Mouse (Mus musculus) embryonic fibroblast, embryonic 13.5 days (primary cell): ENCODE measurements around the gene Mt1. TPM values are rescaled to one million over a fixed set of nuclear protein-coding genes. Genes with fewer than 3 reads are reported as not detected.

ENCODE experiments used
- H3K27ac ChIP-seq: 2 replicates; pipeline ENCODE4 v1.5.1; 2012; ENCODE audit warnings: low read length, control low read depth, inconsistent platforms; ENCODE audit not compliant: insufficient read depth
- H3K4me1 ChIP-seq: 2 replicates; pipeline ENCODE4 v1.6.1; 2011; ENCODE audit warnings: low read length; ENCODE audit not compliant: control insufficient read depth, insufficient read depth
- H3K4me3 ChIP-seq: 2 replicates; pipeline ENCODE4 v1.5.1; 2011; ENCODE audit warnings: mild to moderate bottlenecking, control low read depth, low read length; ENCODE audit not compliant: insufficient read depth
- CTCF ChIP-seq: IDR thresholded peaks from 2 replicates; pipeline ENCODE4 v1.5.1; 2011; ENCODE audit warnings: mild to moderate bottlenecking, control low read depth, low read length, moderate library complexity, borderline replicate concordance; ENCODE audit not compliant: insufficient read depth
- POLR2A ChIP-seq: IDR thresholded peaks from 2 replicates; pipeline ENCODE4 v1.6.1; 2011; ENCODE audit warnings: low read depth, mild to moderate bottlenecking, control low read depth, low read length, moderate library complexity
- polyA plus RNA-seq: library from polyadenylated mRNA; stranded (reverse); fragments of >200 nt; gene quantifications from 2 replicates; pipeline ENCODE4 v1.2.4, GENCODE M21; 2011; ENCODE audit warnings: low read depth; ENCODE audit not compliant: missing spikeins, insufficient read length

Gene Mt1
- polyA plus RNA-seq, 1 experiment = 525 TPM

DNA sequence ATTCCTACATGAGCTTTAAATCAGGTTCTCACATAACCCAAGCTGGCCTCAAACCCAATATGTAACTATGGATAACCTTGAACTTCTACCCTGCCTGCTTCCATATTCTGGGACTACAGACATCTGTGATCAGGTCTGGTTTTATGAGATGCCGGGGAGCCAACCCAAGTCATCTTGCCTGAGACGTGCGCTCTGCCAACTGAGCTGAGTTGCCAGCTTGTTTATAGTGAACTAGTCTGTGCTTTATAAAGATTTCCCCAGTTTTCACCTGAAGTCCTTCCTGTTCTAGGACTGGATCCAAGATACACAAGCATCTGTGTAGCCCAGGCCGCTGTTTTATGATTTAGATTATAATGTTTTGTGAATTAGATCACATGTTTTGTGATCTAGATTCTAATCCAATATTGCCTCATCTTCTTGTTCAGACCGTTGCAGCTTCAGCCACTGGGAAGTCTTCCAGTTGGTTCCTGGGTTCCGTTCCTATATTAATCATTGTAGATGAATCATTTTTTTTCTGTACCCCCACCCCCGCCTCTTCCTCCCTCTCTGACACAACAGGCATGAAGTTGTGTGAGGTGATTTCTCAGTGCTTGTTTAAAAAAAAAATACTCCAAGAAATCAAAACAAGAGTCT lies 15.8 kb downstream of the Mt1 start:
- peak overlapping the region; percentile 15 for H3K27ac ChIP-seq
- peaks cover 4% of the 10 kb centered on the region; the same call in 1 of the 2 replicates for H3K4me1 ChIP-seq
- no peak overlapping the region for H3K4me3 ChIP-seq
- TF ChIP-seq POLR2A (no peak), CTCF (no peak)

- TF ChIP-seq CTCF = no peak
- no peak for TF ChIP-seq POLR2A
- no peak overlapping the region for H3K4me3 ChIP-seq
- peaks cover 2% of the 10 kb centered on the region; the same call in 1 of the 2 replicates for H3K4me1 ChIP-seq
- no peak overlapping the region for H3K27ac ChIP-seq
These were observed 20.5 kb downstream of the Mt1 start for GRCm38 (mm10) chr8:94199202-94199869.

DNA sequence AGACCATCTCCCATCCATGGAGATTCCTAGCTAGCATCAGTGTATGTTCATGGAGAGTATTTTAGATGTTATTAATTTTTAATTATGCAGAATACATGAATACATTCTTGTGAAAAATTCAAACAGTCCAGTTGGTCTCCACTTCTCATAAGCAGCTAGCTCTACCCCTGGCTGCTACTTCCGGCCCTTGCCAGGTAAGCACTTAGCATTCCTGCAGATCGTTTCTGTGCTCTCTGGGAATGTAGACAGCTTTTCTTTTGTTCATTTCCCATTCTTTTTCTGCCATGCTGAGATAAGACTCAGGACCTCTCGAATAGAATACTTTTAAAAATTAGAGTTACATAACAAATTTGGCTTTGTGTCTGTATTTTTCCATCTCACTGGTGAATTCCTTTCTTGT lies 25.2 kb downstream of the Mt1 start:
- H3K27ac ChIP-seq = no peak overlapping the region
- no peak overlapping the region for H3K4me3 ChIP-seq
- no peaks in the 10 kb centered on the region for H3K4me1 ChIP-seq
- TF ChIP-seq POLR2A (no peak), CTCF (no peak)

GRCm38 (mm10) chr8:94205736-94206135 lies 26.9 kb downstream of the Mt1 start:
- H3K4me3 ChIP-seq = no peak overlapping the region
- H3K4me1 ChIP-seq = no peaks in the 10 kb centered on the region
- TF ChIP-seq CTCF (peak; percentile 77), POLR2A (no peak)
- H3K27ac ChIP-seq = no peak overlapping the region

DNA sequence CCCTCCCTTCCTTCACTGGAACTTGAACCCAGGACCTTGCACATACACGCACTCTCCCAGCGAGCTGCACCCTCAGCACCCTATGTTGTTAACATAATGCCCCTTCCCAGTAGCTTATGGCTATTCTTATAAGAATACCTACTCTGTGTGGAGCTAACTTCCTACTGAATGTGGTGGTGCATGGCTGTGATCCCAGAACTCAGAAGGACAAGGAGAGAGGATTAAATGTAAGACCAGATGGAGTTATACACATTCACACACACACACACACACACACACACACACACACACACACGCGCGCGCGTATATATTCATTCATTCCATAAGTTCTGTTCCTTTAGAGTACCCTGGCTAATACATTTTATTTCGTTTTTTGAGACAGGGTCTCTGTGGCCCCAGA lies 27.4 kb downstream of the Mt1 start:
- H3K4me1 ChIP-seq = no peaks in the 10 kb centered on the region
- H3K4me3 ChIP-seq = no peak overlapping the region
- TF ChIP-seq POLR2A (no peak), CTCF (no peak)
- no peak overlapping the region for H3K27ac ChIP-seq

GRCm38 (mm10) chr8:94207491-94207890 lies 28.6 kb downstream of the Mt1 start:
- Histone ChIP-seq H3K4me3 (no peak overlapping the region), H3K27ac (no peak overlapping the region), H3K4me1 (no peaks in the 10 kb centered on the region)
- TF ChIP-seq CTCF (no peak), POLR2A (no peak)

DNA sequence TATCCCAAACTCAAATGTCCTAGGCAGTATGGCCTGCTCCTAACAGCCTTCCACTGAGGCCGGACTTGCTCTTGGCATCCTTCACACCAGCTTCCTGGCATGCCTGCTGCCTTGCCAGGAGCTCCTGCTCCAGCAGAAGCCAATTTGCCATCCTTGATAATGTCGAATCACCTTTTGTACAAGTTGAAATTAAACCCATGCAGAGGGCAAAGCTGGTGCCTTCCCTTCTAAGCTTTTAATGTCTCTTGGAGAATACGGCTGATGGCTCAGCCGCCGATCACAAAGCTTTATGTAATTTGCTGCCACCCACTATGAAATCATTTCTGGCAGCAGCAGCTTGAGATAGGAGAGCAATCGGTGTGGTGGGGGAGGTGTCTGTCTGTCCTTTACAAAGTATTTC lies 30.8 kb downstream of the Mt1 start:
- no peaks in the 10 kb centered on the region for H3K4me1 ChIP-seq
- TF ChIP-seq CTCF = no peak
- no peak for TF ChIP-seq POLR2A
- no peak overlapping the region for H3K27ac ChIP-seq
- no peak overlapping the region for H3K4me3 ChIP-seq

GRCm38 (mm10) chr8:94210225-94210624 lies 31.3 kb downstream of the Mt1 start:
- no peak overlapping the region for H3K27ac ChIP-seq
- no peaks in the 10 kb centered on the region for H3K4me1 ChIP-seq
- H3K4me3 ChIP-seq = no peak overlapping the region
- TF ChIP-seq POLR2A (no peak), CTCF (no peak)

GRCm38 (mm10) chr8:94213819-94214218 lies 34.9 kb downstream of the Mt1 start:
- TF ChIP-seq CTCF (no peak), POLR2A (no peak)
- H3K4me1 ChIP-seq = peaks cover 7% of the 10 kb centered on the region; the same call in 1 of the 2 replicates
- no peak overlapping the region for H3K4me3 ChIP-seq
- H3K27ac ChIP-seq = no peak overlapping the region

DNA sequence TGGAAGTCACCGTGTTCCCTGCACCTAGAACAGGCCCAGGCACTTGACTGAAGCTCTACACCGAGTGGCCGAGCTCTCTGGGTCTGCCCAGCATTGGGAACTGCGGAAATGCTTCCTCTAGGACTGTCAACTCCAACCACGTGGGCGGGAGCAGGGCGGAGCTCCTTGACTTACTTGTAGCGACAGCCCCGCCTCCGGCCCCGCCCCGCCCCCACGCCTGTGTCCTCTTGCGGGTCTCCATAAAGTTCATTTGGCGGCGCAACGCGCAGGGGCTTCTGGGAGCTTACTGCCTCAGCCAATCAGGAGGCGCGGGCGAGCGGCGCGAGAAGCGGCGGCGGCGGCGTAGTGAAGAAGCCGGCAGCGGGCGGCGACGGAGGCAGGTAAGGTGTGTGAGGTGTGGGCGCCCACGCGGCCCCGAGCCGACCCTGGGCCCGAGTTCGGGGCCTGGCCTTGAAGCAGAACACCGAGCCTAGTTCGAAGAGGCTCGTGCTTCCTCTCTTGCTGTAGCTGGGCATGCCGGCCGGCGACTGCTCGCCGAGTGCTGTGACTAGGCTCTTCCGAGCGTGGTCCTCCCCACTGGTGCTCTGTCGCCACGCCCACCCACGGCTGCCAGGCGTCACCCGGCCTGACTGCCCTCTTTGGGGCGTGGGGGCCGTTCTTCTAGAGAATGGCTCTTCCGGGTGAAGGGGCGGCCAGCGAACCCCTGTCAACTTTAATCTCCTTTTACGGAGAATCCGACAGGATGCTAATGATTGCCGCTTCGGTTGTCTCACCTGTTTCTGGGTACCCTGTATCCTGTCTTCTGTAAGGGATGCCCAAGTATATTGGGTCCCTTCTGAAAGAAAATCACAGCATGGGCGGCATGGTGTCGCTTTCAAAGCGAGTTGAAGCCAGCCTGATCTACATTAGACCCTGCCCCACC lies 35.6 kb downstream of the Mt1 start, which contains the start of gene Nup93:
Gene Nup93, plus strand, starts transcription at position 313 of the 922 bp plus-strand sequence.
- TF ChIP-seq POLR2A = peak; percentile 86
- no peak for TF ChIP-seq CTCF
- H3K4me3 ChIP-seq = peak within 1 kb of the TSS; percentile 72
- H3K27ac ChIP-seq = peak within 1 kb of the TSS; percentile 28; the same call in 1 of the 2 replicates
- H3K4me1 ChIP-seq = peaks cover 7% of the 10 kb centered on the region; the same call in 1 of the 2 replicates
